Mouse (Mus musculus): ENCODE measurements around the gene Gzmk. TPM values are rescaled to one million over a fixed set of nuclear protein-coding genes. Genes with fewer than 3 reads are reported as not detected.

Gene Gzmk
- 0.68 TPM for total RNA-seq (2023)

DNA sequence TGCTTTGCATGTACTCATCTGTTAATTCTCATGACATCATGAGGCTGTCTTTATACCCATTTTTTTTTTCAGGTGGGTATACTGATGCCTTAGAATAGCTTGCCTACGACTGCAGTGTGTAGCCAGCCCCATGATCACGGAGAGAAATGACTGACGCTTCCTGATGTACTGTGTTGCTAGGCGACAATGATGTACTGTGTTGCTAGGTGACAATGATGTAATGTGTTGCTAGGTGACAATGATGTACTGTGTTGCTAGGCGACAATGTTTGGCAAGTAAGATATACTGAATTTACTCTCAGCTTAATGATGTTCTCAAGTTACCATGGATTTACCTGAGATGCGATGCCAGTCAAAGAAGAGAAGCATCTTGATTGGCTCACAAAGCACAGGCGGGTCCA lies at the start of gene Gzmk:
Gene Gzmk, minus strand, starts transcription at position 98 of the 400 bp plus-strand sequence.

DNA sequence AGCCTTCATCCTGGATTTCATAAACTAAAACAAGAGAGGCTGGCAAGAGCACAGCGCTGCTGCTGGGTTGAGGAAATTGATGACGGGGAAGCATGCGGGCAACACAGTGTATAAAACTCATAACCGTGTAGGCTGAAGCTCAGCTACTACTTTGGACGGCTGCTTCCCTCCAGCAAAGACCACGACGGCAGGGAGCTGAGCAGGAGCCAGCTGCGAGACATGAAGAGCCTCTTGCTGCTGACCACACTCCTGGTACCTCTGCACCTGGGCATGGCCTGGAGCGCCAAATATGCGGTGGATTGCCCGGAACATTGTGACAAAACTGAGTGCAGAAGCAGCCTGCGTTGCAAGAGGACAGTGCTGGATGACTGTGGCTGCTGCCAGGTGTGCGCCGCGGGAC lies 16.1 kb downstream of the Gzmk start, which contains the start of gene Esm1:
Gene Esm1, plus strand, starts transcription at position 36 of the 400 bp plus-strand sequence.

Other genes starting within 250 kb of the Gzmk start
- gene Ccno, start 238.1 kb downstream of the Gzmk start, total RNA-seq (2023), result 2.0 TPM
- not detected for gene Mcidas, start 232.1 kb downstream of the Gzmk start, total RNA-seq (2023)
- not detected for gene Cdc20b, start 190.8 kb downstream of the Gzmk start, total RNA-seq (2023)
- not detected for gene Gpx8, start 179.5 kb downstream of the Gzmk start, total RNA-seq (2023)
- 59.1 TPM for gene Gzma, start 124.9 kb downstream of the Gzmk start, total RNA-seq (2023)
- 0.27 TPM for gene Esm1, start 16.2 kb downstream of the Gzmk start, total RNA-seq (2023)
- gene BC067074, start 67.3 kb upstream of the Gzmk start, total RNA-seq (2023), result not detected

All from CD4-positive naive resting alpha-beta T cell, adult 57 days (primary cell).